Mouse (Mus musculus) C2C12 (cell line): ENCODE measurements at regions not wholly inside any gene's neighbourhood (a gene's known extent, or its start where the extent isn't known, plus 50 kb on each side); places are given as distances from the start of the nearest gene placed in this dataset.

ENCODE experiments used
- CTCF ChIP-seq: IDR thresholded peaks from one replicate; pipeline ENCODE4 v1.5.1; 2011; ENCODE audit not compliant: control insufficient read depth, insufficient read depth, insufficient read length
- MYOG ChIP-seq: IDR thresholded peaks from one replicate; pipeline ENCODE4 v1.6.1; 2011; ENCODE audit not compliant: control insufficient read depth, insufficient read length; ENCODE audit errors: extremely low read depth

- TF ChIP-seq MYOG (no peak), CTCF (no peak)
Measured at GRCm38 (mm10) chr17:51248543-51248942, 69.4 kb upstream of the Tbc1d5 start.
